Mouse (Mus musculus) liver, embryonic 14 days (tissue): Measurements from ENCODE around the gene Cds2. TPM values are rescaled to one million over a fixed set of nuclear protein-coding genes. Genes with fewer than 3 reads are reported as not detected.

Experiments used
- polyA plus RNA-seq: library from polyadenylated mRNA; depleted of rRNA; stranded (reverse); fragments of >200 nt; gene quantifications from 2 replicates; pipeline ENCODE4 v1.2.3, GENCODE M21; 2012; rRNA removed

The Cds2 gene
- polyA plus RNA-seq, result 4.4 and 4.6 TPM in 2 replicates

DNA sequence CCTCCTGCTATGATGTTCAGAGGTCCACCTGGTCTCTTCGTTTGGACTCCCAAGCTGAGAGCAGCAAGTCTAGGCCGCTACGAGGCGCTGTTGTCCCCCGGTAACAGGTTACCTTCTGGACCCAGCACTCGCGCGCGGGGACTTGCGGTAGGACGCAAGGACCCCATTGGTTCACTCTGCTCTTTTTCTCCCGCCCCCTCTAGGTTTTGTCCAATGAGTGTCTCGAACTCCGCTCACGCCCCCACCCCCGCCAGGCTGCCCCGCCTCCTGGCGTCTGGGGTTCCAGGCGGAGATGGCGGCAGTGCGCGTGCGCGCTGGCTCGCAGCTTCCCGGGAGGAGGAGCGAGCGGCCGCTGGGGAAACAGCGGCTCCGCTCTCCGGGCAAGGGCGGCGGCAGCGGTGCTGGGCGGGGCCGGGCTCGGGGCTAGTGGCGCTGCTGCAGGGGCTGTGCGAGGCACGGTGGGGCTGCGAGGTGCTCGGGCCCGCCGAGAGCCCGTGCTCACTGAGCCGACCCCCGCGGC, at the start of gene Cds2:
Gene Cds2 (plus strand): TSS at position 270 of the 520 bp plus-strand sequence.

DNA sequence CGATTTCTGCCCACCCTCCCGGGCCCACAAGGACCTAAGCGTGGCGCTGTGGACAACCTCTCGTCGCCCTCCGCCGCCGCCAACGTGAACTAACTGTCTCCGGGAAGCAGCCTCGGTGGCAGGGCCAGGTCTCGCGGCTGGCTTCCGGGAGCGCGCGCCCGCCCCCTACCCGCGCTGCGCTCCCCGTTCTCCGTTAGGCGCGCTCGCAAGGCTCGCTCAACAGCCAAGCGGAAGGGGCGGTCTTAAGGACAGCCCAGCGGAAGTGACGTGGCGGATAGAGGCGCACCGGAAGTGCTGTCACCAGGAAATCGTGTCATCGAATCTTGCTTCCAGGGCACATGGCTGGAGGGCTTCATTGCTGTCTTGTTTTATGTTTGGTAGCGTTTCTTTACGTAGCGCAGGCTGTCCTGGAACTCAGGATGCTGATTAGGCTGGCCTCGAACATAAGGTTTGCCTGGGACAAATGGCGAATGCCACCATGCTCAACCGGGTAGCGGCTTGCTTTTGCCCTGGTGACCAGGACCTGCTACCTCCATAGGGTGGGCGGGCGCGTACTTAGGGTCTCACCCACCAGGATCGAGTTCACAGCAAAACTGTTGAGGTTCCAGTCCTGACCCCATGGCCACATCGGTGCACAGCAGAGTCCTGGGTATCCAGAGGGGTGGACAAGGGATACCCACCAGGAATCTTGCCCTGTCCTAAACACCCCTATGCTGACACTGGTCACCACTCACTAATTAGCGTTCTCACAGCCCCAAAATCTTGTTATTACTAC, 15.2 kb upstream of the Cds2 start, which contains the start of gene Tmem230:
Gene Tmem230 (minus strand): TSS at position 269 of the 775 bp plus-strand sequence.

DNA sequence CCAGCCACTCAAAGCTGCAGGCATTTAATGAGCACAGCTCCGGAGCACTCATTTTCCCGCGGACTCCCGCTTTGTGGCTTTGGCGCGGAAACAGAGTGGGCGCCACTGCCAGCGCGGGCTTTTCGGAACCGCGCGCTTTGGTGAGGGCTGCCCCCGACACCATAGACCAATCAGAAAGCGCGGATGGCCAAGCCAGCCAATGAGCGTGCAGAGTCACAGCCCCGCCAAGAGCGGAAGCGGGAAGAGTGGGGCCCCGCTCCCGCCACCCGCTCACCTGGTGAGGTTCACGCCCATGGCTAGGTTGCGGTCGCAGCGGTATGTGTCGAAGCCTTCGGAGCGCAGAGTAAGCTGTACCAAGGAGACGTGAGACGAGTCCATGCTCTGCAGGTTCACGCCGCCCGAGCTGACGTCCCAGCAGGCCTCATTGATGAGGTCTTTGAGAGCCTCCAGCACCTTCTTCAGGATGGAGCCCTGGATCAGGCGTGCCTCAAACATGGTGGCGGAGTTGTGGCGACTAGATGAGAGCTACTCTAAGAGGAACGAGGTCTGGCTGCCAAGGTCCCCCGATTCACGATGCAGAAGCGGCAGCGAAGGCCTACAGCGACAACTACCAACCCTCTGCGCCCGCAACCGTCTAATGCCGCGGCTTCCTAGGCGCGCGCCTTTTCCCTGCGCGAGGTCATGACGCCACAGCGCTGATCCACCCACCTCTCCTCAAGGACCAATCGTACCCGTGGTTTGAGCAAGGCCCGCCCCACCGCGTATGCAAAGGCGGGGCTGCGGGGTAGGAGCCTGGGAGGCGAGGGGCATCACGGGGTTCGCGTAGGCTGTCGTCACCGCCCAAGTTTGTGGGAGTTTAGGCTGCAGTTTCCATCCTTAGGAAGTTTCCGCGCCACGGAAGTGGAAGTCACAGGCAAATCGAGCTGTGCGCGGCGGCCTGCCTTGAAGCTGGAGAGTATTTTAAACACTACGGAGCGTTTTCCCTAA, 10.1 kb upstream of the Cds2 start, which contains the start of gene Pcna:
Gene Pcna (minus strand): TSS at position 773 of the 987 bp plus-strand sequence.

Other genes starting within 250 kb of the Cds2 start
- gene Rassf2, start 232.9 kb upstream of the Cds2 start, polyA plus RNA-seq, result 1.2 and 1.4 TPM in 2 replicates
- gene Slc23a2, start 118.0 kb upstream of the Cds2 start, polyA plus RNA-seq, result 1.5 and 1.7 TPM in 2 replicates
- 11.0 and 12.4 TPM in 2 replicates for gene Tmem230, start 15.3 kb upstream of the Cds2 start, polyA plus RNA-seq
- 397 and 428 TPM in 2 replicates for gene Pcna, start 9.8 kb upstream of the Cds2 start, polyA plus RNA-seq
- gene Prokr2, start 122.3 kb downstream of the Cds2 start, polyA plus RNA-seq, result 0.06 TPM in 2 replicates